Mouse (Mus musculus) heart, postnatal 0 days (tissue): ENCODE results near the gene Prox2.

Experiments used
- CTCF ChIP-seq: IDR thresholded peaks from 2 replicates; pipeline ENCODE4 v1.5.1; 2016; ENCODE audit warnings: antibody characterized with exemption, control low read depth, low read depth
- EP300 ChIP-seq: IDR thresholded peaks from 2 replicates; pipeline ENCODE4 v1.6.1; 2016; ENCODE audit warnings: antibody characterized with exemption, low read depth

DNA sequence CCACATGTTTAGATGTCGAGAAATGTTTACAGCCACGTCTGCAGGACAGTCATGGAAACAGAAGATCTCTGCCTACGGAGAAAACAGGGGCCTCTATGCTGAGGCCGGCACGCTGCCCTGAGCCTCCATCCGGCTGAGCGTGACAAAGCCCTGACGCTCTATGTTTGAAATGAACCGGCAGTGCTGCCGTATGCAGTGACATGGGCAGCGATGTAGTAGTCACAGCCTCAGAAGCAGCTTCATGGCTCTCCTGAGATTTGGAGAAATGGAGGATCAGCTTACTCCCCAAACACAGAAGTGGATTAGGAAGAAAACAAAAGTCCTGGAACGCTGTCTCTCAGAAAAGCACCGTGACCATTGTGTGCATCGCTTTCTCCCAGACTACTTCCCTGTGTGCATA lies 9.6 kb downstream of the Prox2 start:
- no peak for TF ChIP-seq CTCF
- no peak for TF ChIP-seq EP300
